Mouse (Mus musculus) cerebellum, adult 2 months (tissue): Measurements from ENCODE around the gene Hyal1. TPM values are rescaled to one million over a fixed set of nuclear protein-coding genes. Genes with fewer than 3 reads are reported as not detected.

Experiments used
- DNase-seq, 2 experiments: peaks; one replicate each; pipeline ENCODE4 v3.0.0; 2021
- H3K27ac ChIP-seq: fragments of 200-500 bp; 2 replicates; pipeline ENCODE4 v1.5.1; 2012; ENCODE audit warnings: low read length, control low read depth, inconsistent platforms; ENCODE audit not compliant: insufficient read depth
- H3K27me3 ChIP-seq: fragments of 200-500 bp; 2 replicates; pipeline ENCODE4 v1.6.1; 2012; ENCODE audit warnings: inconsistent platforms, mild to moderate bottlenecking, low read length, moderate library complexity; ENCODE audit not compliant: control insufficient read depth, insufficient read depth
- H3K4me1 ChIP-seq: fragments of 200-500 bp; 2 replicates; pipeline ENCODE4 v1.6.1; 2011; ENCODE audit warnings: low read length; ENCODE audit not compliant: control insufficient read depth, insufficient read depth
- H3K4me3 ChIP-seq: fragments of 200-500 bp; replicated peaks from 2 replicates; pipeline ENCODE3; 2011; ENCODE audit warnings: mild to moderate bottlenecking, low read depth, low read length, control low read depth; ENCODE audit not compliant: insufficient read depth
- CTCF ChIP-seq: fragments of 200-500 bp; IDR thresholded peaks from 2 replicates; pipeline ENCODE4 v1.5.1; 2011; ENCODE audit warnings: low read depth, mild to moderate bottlenecking, control low read depth, low read length, moderate library complexity, borderline replicate concordance; ENCODE audit not compliant: insufficient read depth
- POLR2A ChIP-seq: fragments of 200-500 bp; IDR thresholded peaks from 2 replicates; pipeline ENCODE4 v1.6.1; 2011; ENCODE audit warnings: low read length, control low read depth, borderline replicate concordance; ENCODE audit not compliant: insufficient read depth
- WGBS: fragments of 180-500 bp; shearing (Covaris S2); methylation state at CpG from one replicate; pipeline ENCODE4 v1.1.7; 2018; 5-methylcytosine and 5-hydroxymethylcytosine counted together
- polyA plus RNA-seq: library from polyadenylated mRNA; depleted of rRNA; stranded (reverse); fragments of >200 nt; gene quantifications from 2 replicates; pipeline ENCODE4 v1.2.3, GENCODE M21; 2012; rRNA removed

Hyal1 gene
- polyA plus RNA-seq, 1 experiment, result 5.7 TPM

DNA sequence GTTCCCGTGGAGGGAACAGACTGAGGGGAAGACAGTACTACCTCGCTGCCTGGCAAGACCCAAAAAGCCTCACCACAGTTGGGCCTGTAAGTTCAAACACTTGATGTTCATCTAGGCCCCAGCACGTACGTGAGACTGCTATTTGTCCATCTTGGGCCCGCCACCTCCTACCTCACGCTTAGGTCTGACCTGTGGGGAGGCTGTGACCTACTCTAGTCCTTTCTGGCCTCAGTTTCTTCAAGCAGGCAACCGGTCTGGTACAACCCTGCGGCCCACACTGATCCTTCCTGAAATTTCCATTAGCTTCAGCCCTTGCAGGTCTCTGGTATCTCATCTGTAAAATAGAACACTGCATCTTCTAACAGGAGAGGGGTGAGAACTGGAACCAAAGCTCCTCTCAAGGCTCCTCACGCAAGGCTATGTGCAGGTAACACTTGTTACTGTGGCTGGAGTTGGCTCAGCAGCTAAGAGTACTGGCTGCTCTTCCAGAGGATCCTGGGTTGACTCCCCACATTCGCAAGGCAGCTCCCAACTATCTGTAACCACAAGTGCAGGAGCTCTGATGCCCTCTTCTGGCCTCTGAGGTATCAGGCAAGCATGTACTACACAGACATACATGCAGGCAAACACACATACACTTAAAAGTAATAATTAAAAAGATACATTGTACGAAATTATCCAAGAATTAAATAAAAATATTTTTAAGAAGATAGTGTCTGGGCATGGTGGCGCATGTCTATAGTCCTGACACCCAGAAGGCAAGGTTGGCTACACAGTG, 48.8 kb downstream of the Hyal1 start:
- H3K4me1 ChIP-seq, result peaks cover 52% of the 10 kb centered on the region
- 0 out of 2 replicates have a peak overlapping the region, but pooled peaks have one; percentile 72 for H3K27ac ChIP-seq
- TF ChIP-seq POLR2A (no peak), CTCF (peak; percentile 0; the same call in 1 of the 2 replicates)
- H3K27me3 ChIP-seq, result no peaks in the 10 kb centered on the region
- 90% methylated on average over 12 of the region's 12 CpGs for WGBS
- H3K4me3 ChIP-seq, result no peak overlapping the region
- no peak for DNase-seq

- Histone ChIP-seq H3K27me3 (no peaks in the 10 kb centered on the region), H3K4me3 (peak overlapping the region; percentile 31), H3K27ac (peak overlapping the region; percentile 72), H3K4me1 (peaks cover 46% of the 10 kb centered on the region)
- WGBS, result 26% methylated on average over 15 of the region's 15 CpGs
- TF ChIP-seq CTCF (0 out of 2 replicates have a peak, but pooled peaks have one; percentile 1), POLR2A (no peak)
- DNase-seq, result no peak
Observed at GRCm38 (mm10) chr9:107626158-107626843, 49.6 kb downstream of the Hyal1 start.

- Histone ChIP-seq H3K4me1 (peaks cover 43% of the 10 kb centered on the region), H3K4me3 (peak overlapping the region; percentile 31), H3K27ac (peak overlapping the region; percentile 72), H3K27me3 (no peaks in the 10 kb centered on the region)
- 15% methylated on average over 2 of the region's 2 CpGs for WGBS
- peak; percentile 74 for TF ChIP-seq CTCF
- no peak for TF ChIP-seq POLR2A
- peak; percentile 70 to 75 for DNase-seq
Observed at GRCm38 (mm10) chr9:107626844-107627277, 50.1 kb downstream of the Hyal1 start.

DNA sequence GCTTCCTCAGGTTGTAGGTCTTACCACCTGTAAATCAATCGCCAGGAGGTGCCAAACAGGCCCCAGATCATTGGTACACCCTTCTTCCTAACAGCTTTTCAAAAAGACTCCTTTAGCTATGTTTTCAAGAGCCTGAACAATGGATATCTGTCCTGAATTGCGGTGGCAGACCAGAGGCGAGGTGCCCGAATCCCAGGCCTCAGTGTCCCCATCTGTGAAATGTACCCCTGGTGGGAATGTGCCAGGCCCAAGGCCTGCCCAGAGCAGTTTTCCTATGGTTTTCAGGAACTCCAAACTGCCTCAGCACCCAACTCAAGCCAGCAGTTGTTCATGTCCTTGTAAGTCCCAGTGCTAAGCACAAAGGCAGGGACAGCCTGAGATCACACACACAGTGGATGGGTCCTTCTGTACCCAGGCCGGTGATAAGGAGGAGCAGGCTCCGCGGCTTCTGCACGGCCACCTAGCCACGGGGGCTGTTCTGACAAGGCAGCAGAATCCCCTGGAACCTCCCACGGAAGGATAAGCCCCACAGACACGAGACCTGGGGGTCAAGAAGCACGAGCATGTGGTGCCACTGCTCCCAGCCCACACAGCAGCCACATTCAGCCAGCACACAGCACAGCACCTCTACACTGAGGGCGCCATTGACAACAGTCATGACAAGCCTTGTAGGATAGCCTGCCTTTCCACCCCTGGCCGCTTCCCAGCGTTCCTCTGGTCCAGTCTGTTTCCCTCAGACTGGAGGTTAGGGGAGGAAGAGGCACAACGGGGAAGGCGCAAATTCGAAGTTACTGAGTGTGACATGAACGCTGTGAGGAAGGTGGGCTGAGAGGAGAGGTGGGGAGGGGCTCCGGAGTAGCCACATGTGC, 50.9 kb downstream of the Hyal1 start:
- no peak for TF ChIP-seq CTCF
- no peak for TF ChIP-seq POLR2A
- Histone ChIP-seq H3K27ac (no peak overlapping the region; the same call in 1 of the 2 replicates), H3K27me3 (no peaks in the 10 kb centered on the region), H3K4me3 (no peak overlapping the region), H3K4me1 (peaks cover 50% of the 10 kb centered on the region)
- whole genome bisulfite sequencing, result 52% methylated on average over 20 of the region's 20 CpGs
- no peak for DNase-seq

DNA sequence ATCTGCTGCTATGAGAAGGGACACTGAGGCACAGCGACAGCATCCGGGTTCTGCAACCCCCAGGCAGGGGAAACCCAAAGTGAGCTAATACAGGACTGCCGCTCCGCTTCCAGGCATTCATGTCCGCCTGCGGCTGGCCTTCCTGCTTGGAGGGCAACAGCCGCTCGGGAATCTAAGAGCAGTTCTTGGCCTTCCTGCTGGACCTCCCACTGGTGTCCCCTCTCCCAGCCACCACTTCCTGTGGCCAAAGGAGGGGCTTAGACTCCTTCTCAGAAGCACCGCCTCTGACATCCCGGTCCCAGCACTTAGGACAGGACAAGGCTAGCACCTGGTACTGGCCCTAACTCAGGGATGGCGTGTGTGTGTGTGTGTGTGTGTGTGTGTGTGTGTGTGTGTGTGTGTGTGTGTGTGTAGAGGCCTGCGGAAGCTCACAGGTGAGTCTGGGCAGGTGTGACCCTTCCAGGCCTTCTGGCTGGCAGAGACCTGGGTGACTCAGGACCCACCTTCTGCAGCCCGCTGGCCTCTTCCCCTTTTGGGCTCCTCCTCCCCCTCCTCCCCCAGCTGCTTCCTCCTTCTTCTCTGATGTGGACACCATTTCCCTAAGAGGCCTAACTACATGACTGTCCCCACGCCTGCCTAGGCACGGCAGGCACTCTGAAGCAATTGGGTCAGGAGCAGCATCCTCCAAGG, 52.1 kb downstream of the Hyal1 start:
- Histone ChIP-seq H3K4me3 (no peak overlapping the region), H3K4me1 (peaks cover 51% of the 10 kb centered on the region), H3K27ac (no peak overlapping the region), H3K27me3 (no peaks in the 10 kb centered on the region)
- no peak for DNase-seq
- 37% methylated on average over 14 of the region's 15 CpGs for WGBS
- no peak for TF ChIP-seq POLR2A
- no peak for TF ChIP-seq CTCF

DNA sequence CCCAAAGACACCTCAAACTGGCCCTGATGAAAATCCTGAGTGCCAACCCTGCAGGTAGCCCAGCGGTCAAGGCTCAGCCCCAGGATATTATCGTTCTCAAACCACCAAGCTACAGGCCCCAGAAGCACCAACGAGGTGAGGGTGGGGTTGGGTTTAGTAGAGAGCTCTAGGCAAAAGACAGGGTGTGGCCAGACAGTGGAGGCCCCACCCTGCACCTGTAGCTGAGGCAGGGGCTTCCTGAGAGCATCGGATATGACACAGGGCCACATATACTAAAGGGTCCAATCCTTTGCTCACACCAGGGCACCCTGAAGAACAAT, 52.6 kb downstream of the Hyal1 start:
- DNase-seq, result no peak
- H3K4me3 ChIP-seq, result no peak overlapping the region
- H3K4me1 ChIP-seq, result peaks cover 51% of the 10 kb centered on the region
- no peak for TF ChIP-seq CTCF
- TF ChIP-seq POLR2A, result no peak
- no peak overlapping the region for H3K27ac ChIP-seq
- 20% methylated on average over 4 of the region's 4 CpGs for WGBS
- H3K27me3 ChIP-seq, result no peaks in the 10 kb centered on the region

GRCm38 (mm10) chr9:107629901-107630425, 53.2 kb downstream of the Hyal1 start:
- no peak for DNase-seq
- Histone ChIP-seq H3K27ac (no peak overlapping the region), H3K4me1 (peaks cover 45% of the 10 kb centered on the region), H3K27me3 (no peaks in the 10 kb centered on the region), H3K4me3 (no peak overlapping the region)
- no peak for TF ChIP-seq CTCF
- TF ChIP-seq POLR2A, result no peak
- WGBS, result 48% methylated on average over 14 of the region's 14 CpGs

- H3K27me3 ChIP-seq, result no peaks in the 10 kb centered on the region
- DNase-seq, result peak; percentile 46 to 56
- H3K27ac ChIP-seq, result no peak overlapping the region
- TF ChIP-seq POLR2A (no peak), CTCF (no peak)
- WGBS, result 62% methylated on average over 4 of the region's 4 CpGs
- no peak overlapping the region for H3K4me3 ChIP-seq
- peaks cover 41% of the 10 kb centered on the region for H3K4me1 ChIP-seq
Observed at GRCm38 (mm10) chr9:107630576-107630975, 53.8 kb downstream of the Hyal1 start.

Other genes starting within 250 kb of the Hyal1 start
- 27.8 and 31.7 TPM in 2 replicates for gene Hemk1, start 238.6 kb upstream of the Hyal1 start, polyA plus RNA-seq
- gene 6430571L13Rik, start 236.3 kb upstream of the Hyal1 start, polyA plus RNA-seq, result 44.9 and 52.5 TPM in 2 replicates
- gene Cacna2d2, start 177.3 kb upstream of the Hyal1 start, polyA plus RNA-seq, result 130 and 148 TPM in 2 replicates
- 44.3 and 44.6 TPM in 2 replicates for gene Tmem115, start 43.0 kb upstream of the Hyal1 start, polyA plus RNA-seq
- 21.2 and 21.5 TPM in 2 replicates for gene Cyb561d2, start 34.7 kb upstream of the Hyal1 start, polyA plus RNA-seq
- 64.1 and 70.7 TPM in 2 replicates for gene Nprl2, start 34.7 kb upstream of the Hyal1 start, polyA plus RNA-seq
- 1.6 and 2.3 TPM in 2 replicates for gene Zmynd10, start 29.6 kb upstream of the Hyal1 start, polyA plus RNA-seq
- gene Rassf1, start 25.4 kb upstream of the Hyal1 start, polyA plus RNA-seq, result 30.3 and 32.3 TPM in 2 replicates
- 123 and 127 TPM in 2 replicates for gene Tusc2, start 13.7 kb upstream of the Hyal1 start, polyA plus RNA-seq
- gene Hyal2, start 9.0 kb upstream of the Hyal1 start, polyA plus RNA-seq, result 10.8 and 11.9 TPM in 2 replicates
- 19.5 and 21.6 TPM in 2 replicates for gene Naa80, start 2.0 kb downstream of the Hyal1 start, polyA plus RNA-seq
- gene Hyal3, start 3.9 kb downstream of the Hyal1 start, polyA plus RNA-seq, result 1.1 TPM in 2 replicates
- 20.2 and 23.4 TPM in 2 replicates for gene Ifrd2, start 10.7 kb downstream of the Hyal1 start, polyA plus RNA-seq
- 3.9 and 6.4 TPM in 2 replicates for gene Sema3b, start 32.3 kb downstream of the Hyal1 start, polyA plus RNA-seq
- 273 and 301 TPM in 2 replicates for gene Gnai2, start 58.4 kb downstream of the Hyal1 start, polyA plus RNA-seq
- 145 and 152 TPM in 2 replicates for gene Slc38a3, start 92.6 kb downstream of the Hyal1 start, polyA plus RNA-seq
- 0.15 and 0.36 TPM in 2 replicates for gene Gnat1, start 102.8 kb downstream of the Hyal1 start, polyA plus RNA-seq
- 30.4 and 31.8 TPM in 2 replicates for gene Sema3f, start 133.5 kb downstream of the Hyal1 start, polyA plus RNA-seq
- 126 and 129 TPM in 2 replicates for gene Rbm5, start 194.1 kb downstream of the Hyal1 start, polyA plus RNA-seq